Mouse (Mus musculus): ENCODE data around the gene Dpp8. TPM values are rescaled to one million over a fixed set of nuclear protein-coding genes. Genes with fewer than 3 reads are reported as not detected.
A peak's percentile ranks its signal among the peaks of the same experiment; 100 is the strongest.

Dpp8 gene
- polyA plus RNA-seq, 1 experiment from 2014 or later, result 32.5 TPM

DNA sequence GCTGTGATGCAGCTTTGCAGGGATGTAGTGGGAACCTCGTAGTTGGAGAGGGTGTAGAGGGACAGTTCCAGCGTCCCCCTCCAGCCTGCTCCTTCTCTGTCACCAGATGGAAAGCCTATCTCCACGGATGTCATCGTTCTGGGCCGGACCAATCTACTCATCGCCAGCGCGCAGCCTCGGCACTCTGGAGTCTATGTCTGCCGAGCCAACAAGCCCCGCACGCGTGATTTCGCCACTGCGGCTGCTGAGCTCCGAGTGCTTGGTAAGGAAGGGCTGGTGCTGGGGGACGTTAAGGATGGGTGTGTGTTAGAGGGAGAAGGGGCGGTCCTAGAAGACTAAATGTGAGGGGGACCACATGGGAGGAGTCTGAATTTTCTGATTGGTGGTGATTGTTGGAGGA, 90.3 kb downstream of the Dpp8 start:
- H3K9ac ChIP-seq, result no peak overlapping the region
- H3K4me3 ChIP-seq (replicated peaks), result no peak overlapping the region
- ATAC-seq (ENCODE audit: insufficient read depth, low FRiP score, low read depth), result no peak

DNA sequence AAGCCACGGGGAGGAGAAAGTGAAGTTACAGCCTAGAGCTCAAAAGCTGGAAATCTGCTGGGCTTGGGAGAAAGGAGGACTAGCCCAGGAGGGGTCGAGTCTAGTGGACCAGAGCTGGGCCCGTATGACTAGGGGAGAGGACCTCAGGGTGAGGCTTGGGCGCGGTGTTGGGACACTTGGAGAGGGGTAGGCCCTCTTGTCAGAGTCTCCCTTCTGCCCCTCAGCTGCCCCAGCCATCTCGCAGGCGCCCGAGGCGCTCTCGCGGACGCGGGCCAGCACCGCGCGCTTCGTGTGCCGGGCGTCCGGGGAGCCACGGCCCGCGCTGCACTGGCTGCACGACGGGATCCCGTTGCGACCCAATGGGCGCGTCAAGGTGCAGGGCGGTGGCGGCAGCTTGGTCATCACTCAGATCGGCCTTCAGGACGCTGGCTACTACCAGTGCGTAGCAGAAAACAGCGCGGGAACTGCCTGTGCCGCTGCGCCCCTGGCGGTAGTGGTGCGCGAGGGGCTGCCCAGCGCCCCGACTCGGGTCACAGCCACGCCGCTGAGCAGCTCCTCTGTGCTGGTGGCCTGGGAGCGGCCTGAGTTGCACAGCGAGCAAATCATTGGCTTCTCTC, 91.4 kb downstream of the Dpp8 start:
- Histone ChIP-seq H3K4me2 (peak overlapping the region; percentile 70), H3K4me3 (replicated peaks) (peak overlapping the region; percentile 34), H3K27ac (no peak overlapping the region), H3K4me1 (peaks cover 10% of the 10 kb centered on the region; the same call in 1 of the 2 replicates), H3K27me3 (replicated peaks) (no peaks in the 10 kb centered on the region; the same call in 1 of the 2 replicates), H3K36me3 (peaks cover 12% of the 10 kb centered on the region; the same call in 1 of the 2 replicates), H3K9ac (no peak overlapping the region), H3K9me3 (no peaks in the 10 kb centered on the region)
- peak; percentile 42; the same call in 1 of the 2 replicates for ATAC-seq (ENCODE audit: insufficient read depth, low FRiP score, low read depth)
- WGBS, result 11% methylated on average over 48 of the region's 48 CpGs

More for the DNA sequence above, 90.3 kb downstream of the Dpp8 start:
- 26% methylated on average over 18 of the region's 18 CpGs for WGBS
- H3K9me3 ChIP-seq, result no peaks in the 10 kb centered on the region
- H3K4me1 ChIP-seq, result peaks cover 10% of the 10 kb centered on the region; the same call in 1 of the 2 replicates
- no peak overlapping the region for H3K27ac ChIP-seq
- no peak overlapping the region for H3K4me2 ChIP-seq
- H3K27me3 ChIP-seq (replicated peaks), result no peaks in the 10 kb centered on the region; the same call in 1 of the 2 replicates
- H3K36me3 ChIP-seq, result peaks cover 18% of the 10 kb centered on the region; the same call in 1 of the 2 replicates

DNA sequence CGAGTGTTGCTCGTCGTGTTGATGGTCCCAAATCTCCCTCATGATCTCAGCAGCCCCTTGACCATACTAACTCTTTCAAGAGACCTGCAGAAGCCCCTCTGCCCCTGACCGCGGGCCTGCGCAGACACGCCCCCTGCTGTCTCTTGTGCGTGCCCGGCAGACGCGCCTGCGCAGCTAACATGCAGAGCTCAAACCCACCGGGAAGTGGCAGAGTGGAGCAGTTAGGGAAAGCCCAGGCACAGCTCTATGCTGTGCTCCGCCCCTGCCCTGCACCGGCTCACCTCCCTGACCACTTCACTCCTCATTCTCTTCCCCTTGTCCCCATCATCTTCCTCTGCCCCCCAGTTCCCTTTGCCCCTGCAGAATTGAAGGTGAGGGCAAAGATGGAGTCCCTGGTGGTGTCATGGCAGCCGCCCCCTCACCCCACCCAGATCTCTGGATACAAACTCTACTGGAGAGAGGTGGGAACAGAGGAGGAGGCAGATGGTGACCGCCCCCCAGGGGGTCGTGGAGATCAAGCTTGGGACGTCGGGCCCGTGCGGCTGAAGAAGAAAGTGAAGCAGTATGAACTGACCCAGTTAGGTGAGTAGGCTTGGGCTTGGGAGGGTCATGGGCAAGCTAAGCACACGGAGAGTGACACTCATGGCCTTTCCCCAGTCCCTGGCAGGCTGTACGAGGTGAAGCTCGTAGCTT, 96.1 kb downstream of the Dpp8 start:
- H3K36me3 ChIP-seq, result 0 out of 2 replicates have a peak, but pooled peaks cover 8% of the 10 kb centered on the region
- no peak overlapping the region for H3K4me3 ChIP-seq (replicated peaks)
- no peak for ATAC-seq (ENCODE audit: insufficient read depth, low FRiP score, low read depth)
- no peaks in the 10 kb centered on the region for H3K27me3 ChIP-seq (replicated peaks)
- H3K9ac ChIP-seq, result no peak overlapping the region
- H3K9me3 ChIP-seq, result no peaks in the 10 kb centered on the region
- no peak overlapping the region for H3K27ac ChIP-seq
- H3K4me2 ChIP-seq, result peak overlapping the region; percentile 19
- WGBS, result 22% methylated on average over 25 of the region's 25 CpGs
- peaks cover 8% of the 10 kb centered on the region; the same call in 1 of the 2 replicates for H3K4me1 ChIP-seq

DNA sequence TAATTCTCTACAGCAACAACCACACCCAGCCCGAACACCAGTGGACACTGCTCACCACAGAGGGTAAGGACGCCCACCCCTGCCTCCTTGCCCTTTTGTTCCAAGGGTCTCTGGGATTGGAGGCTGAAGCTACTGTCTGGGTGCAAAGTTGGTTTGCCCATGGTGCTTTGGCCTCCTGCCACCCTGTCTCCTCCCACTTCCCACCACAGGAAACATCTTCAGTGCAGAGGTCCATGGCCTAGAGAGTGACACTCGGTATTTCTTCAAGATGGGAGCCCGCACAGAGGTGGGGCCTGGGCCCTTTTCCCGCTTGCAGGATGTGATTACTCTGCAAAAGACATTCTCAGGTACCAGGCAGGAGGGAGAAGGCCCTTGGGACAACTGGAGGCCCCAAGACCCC, 99.5 kb downstream of the Dpp8 start:
- Histone ChIP-seq H3K4me1 (no peaks in the 10 kb centered on the region), H3K9me3 (no peaks in the 10 kb centered on the region), H3K27me3 (replicated peaks) (no peaks in the 10 kb centered on the region), H3K36me3 (0 out of 2 replicates have a peak, but pooled peaks cover under 1% of the 10 kb centered on the region), H3K4me2 (no peak overlapping the region), H3K27ac (no peak overlapping the region), H3K4me3 (replicated peaks) (no peak overlapping the region), H3K9ac (no peak overlapping the region)
- 79% methylated on average over 5 of the region's 5 CpGs for WGBS
- ATAC-seq (ENCODE audit: insufficient read depth, low FRiP score, low read depth), result no peak

Other genes with a start within 250 kb of the Dpp8 start
- 8.0 and 9.5 TPM in 2 replicates for gene Dennd4a, start 221.1 kb upstream of the Dpp8 start, polyA plus RNA-seq (2015; fragmentation: Nextera tagmentation; extraction: Ambion mirVana)
- gene Slc24a1, start 80.8 kb upstream of the Dpp8 start, polyA plus RNA-seq (2015; fragmentation: Nextera tagmentation; extraction: Ambion mirVana), result 0.03 and 0.08 TPM in 2 replicates
- gene Ints14, start 71.5 kb upstream of the Dpp8 start, polyA plus RNA-seq (2015; fragmentation: Nextera tagmentation; extraction: Ambion mirVana), result 41.5 and 50.0 TPM in 2 replicates
- 88.5 and 91.6 TPM in 2 replicates for gene Hacd3, start 10.7 kb upstream of the Dpp8 start, polyA plus RNA-seq (2015; fragmentation: Nextera tagmentation; extraction: Ambion mirVana)
- 27.3 and 30.6 TPM in 2 replicates for gene Igdcc4, start 69.1 kb downstream of the Dpp8 start, polyA plus RNA-seq (2015; fragmentation: Nextera tagmentation; extraction: Ambion mirVana)
- gene Igdcc3, start 108.8 kb downstream of the Dpp8 start, polyA plus RNA-seq (2015; fragmentation: Nextera tagmentation; extraction: Ambion mirVana), result 1.5 TPM in 2 replicates
- 8.5 and 9.1 TPM in 2 replicates for gene Parp16, start 162.9 kb downstream of the Dpp8 start, polyA plus RNA-seq (2015; fragmentation: Nextera tagmentation; extraction: Ambion mirVana)
- gene Cilp, start 232.8 kb downstream of the Dpp8 start, polyA plus RNA-seq (2015; fragmentation: Nextera tagmentation; extraction: Ambion mirVana), result 0.82 and 0.95 TPM in 2 replicates